Mouse (Mus musculus) kidney, adult 2 months (tissue): ENCODE data around the gene Cntnap2.
"Not testable (repeated sequence)": the region's sequence is repeated elsewhere in the genome, so short reads cannot be mapped to it uniquely, and the experiment has no call there.

Experiments
- CTCF ChIP-seq: fragments of 200-500 bp; conservative IDR thresholded peaks from 2 replicates; pipeline ENCODE4 v1.5.1; 2011; ENCODE audit warnings: low read depth, mild to moderate bottlenecking, control low read depth, low read length, moderate library complexity, mixed read lengths; ENCODE audit not compliant: insufficient read depth, insufficient read length
- POLR2A ChIP-seq: fragments of 200-500 bp; IDR thresholded peaks from one replicate; pipeline ENCODE4 v1.6.1; 2011; ENCODE audit warnings: low read depth, low read length, control low read depth

DNA sequence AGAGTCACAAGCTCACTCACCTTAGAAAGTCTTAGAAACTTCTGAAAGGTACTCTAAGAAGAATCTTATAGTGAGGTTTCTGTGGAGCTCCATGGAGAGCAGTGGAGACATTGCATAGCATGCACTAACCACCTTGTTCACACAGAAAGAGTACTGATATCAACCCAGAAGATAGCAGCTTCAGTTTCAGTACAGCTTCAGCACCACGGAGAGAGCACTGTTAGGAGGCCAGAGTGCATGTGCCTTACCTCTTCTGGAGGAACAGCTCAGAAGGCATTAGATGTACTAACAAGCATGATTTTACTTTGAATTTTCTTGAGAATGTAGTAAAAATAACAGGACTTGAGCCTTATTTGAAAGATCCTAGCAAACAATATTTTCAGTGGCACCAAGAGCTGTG, 2074.9 kb downstream of the Cntnap2 start:
- not testable (repeated sequence) for TF ChIP-seq POLR2A, CTCF
